Mouse (Mus musculus): ENCODE results near the gene Slc22a18. TPM values are rescaled to one million over a fixed set of nuclear protein-coding genes. Genes with fewer than 3 reads are reported as not detected.

The Slc22a18 gene
- 0.54 and 1.1 TPM in 2 replicates for polyA plus RNA-seq (2014; fragmentation: Nextera tagmentation; extraction: Ambion mirVana)

GRCm38 (mm10) chr7:143473347-143474101 is at the start of gene Slc22a18:
Gene Slc22a18, plus strand, starts transcription at chr7:143473736.
- Histone ChIP-seq H3K4me3 (ENCODE audit: control insufficient read depth in 1 of 2, insufficient read depth in 1 of 2, low read depth in 1 of 2, low read length in 2 of 2) (no peak within 1 kb of the TSS), H3K27me3 (ENCODE audit: control insufficient read depth, insufficient read depth, low read length) (no peaks in the 10 kb centered on the region), H3K9me3 (ENCODE audit: control insufficient read depth, low read length) (no peaks in the 10 kb centered on the region), H3K27ac (replicated peaks in 1 of 2; ENCODE audit: control insufficient read depth in 1 of 2, insufficient read depth in 1 of 2, low read depth in 2 of 2, low read length in 2 of 2) (no peak within 1 kb of the TSS), H3K36me3 (ENCODE audit: control insufficient read depth, insufficient read depth, low read length) (no peaks in the 10 kb centered on the region), H3K9ac (ENCODE audit: low read length) (no peak within 1 kb of the TSS), H3K4me1 (ENCODE audit: control insufficient read depth in 2 of 2, insufficient read depth in 2 of 2, low read length in 2 of 2) (peaks cover 0 to 4% of the 10 kb centered on the region in 2 experiments; a peak in 2 of 4 replicates), H3K4me2 (ENCODE audit: low read length) (no peak within 1 kb of the TSS)
- no peak for ATAC-seq (ENCODE audit: insufficient number of reproducible peaks, insufficient read depth, low FRiP score, low read depth)
- WGBS: 40% methylated on average over 4 of the region's 4 CpGs

- Histone ChIP-seq H3K36me3 (ENCODE audit: control insufficient read depth, insufficient read depth, low read length) (no peaks in the 10 kb centered on the region), H3K9me3 (ENCODE audit: control insufficient read depth, low read length) (no peaks in the 10 kb centered on the region), H3K9ac (ENCODE audit: low read length) (no peak overlapping the region), H3K4me2 (ENCODE audit: low read length) (no peak overlapping the region), H3K27me3 (ENCODE audit: control insufficient read depth, insufficient read depth, low read length) (no peaks in the 10 kb centered on the region), H3K4me1 (ENCODE audit: control insufficient read depth in 2 of 2, insufficient read depth in 2 of 2, low read length in 2 of 2) (peaks cover 6 to 7% of the 10 kb centered on the region in 2 experiments; a peak in 2 of 4 replicates), H3K4me3 (ENCODE audit: control insufficient read depth in 1 of 2, insufficient read depth in 1 of 2, low read depth in 1 of 2, low read length in 2 of 2) (no peak overlapping the region), H3K27ac (replicated peaks in 1 of 2; ENCODE audit: control insufficient read depth in 1 of 2, insufficient read depth in 1 of 2, low read depth in 2 of 2, low read length in 2 of 2) (no peak overlapping the region)
- 67% methylated on average over 23 of the region's 23 CpGs for WGBS
- ATAC-seq (ENCODE audit: insufficient number of reproducible peaks, insufficient read depth, low FRiP score, low read depth): no peak
Observed at GRCm38 (mm10) chr7:143428142-143428813, 45.3 kb upstream of the Slc22a18 start.

GRCm38 (mm10) chr7:143428814-143429499 is 44.6 kb upstream of the Slc22a18 start:
- Histone ChIP-seq H3K36me3 (ENCODE audit: control insufficient read depth, insufficient read depth, low read length) (no peaks in the 10 kb centered on the region), H3K4me1 (ENCODE audit: control insufficient read depth in 2 of 2, insufficient read depth in 2 of 2, low read length in 2 of 2) (peaks cover 6 to 7% of the 10 kb centered on the region in 2 experiments; a peak in 2 of 4 replicates), H3K27me3 (ENCODE audit: control insufficient read depth, insufficient read depth, low read length) (no peaks in the 10 kb centered on the region), H3K9me3 (ENCODE audit: control insufficient read depth, low read length) (no peaks in the 10 kb centered on the region), H3K4me3 (ENCODE audit: control insufficient read depth in 1 of 2, insufficient read depth in 1 of 2, low read depth in 1 of 2, low read length in 2 of 2) (no peak overlapping the region), H3K9ac (ENCODE audit: low read length) (no peak overlapping the region), H3K4me2 (ENCODE audit: low read length) (no peak overlapping the region), H3K27ac (replicated peaks in 1 of 2; ENCODE audit: control insufficient read depth in 1 of 2, insufficient read depth in 1 of 2, low read depth in 2 of 2, low read length in 2 of 2) (no peak overlapping the region)
- no peak for ATAC-seq (ENCODE audit: insufficient number of reproducible peaks, insufficient read depth, low FRiP score, low read depth)
- 56% methylated on average over 2 of the region's 2 CpGs for WGBS

- whole genome bisulfite sequencing: 75% methylated on average over 1 of the region's 1 CpGs
- no peak overlapping the region for H3K27ac ChIP-seq (replicated peaks in 1 of 2; ENCODE audit: control insufficient read depth in 1 of 2, insufficient read depth in 1 of 2, low read depth in 2 of 2, low read length in 2 of 2)
- H3K27me3 ChIP-seq (ENCODE audit: control insufficient read depth, insufficient read depth, low read length): no peaks in the 10 kb centered on the region; the same call in 1 of the 2 replicates
- no peak overlapping the region for H3K9ac ChIP-seq (ENCODE audit: low read length)
- H3K4me1 ChIP-seq (ENCODE audit: control insufficient read depth in 2 of 2, insufficient read depth in 2 of 2, low read length in 2 of 2): peaks cover 10 to 11% of the 10 kb centered on the region in 2 experiments; a peak in 2 of 4 replicates
- no peak overlapping the region for H3K4me2 ChIP-seq (ENCODE audit: low read length)
- no peak overlapping the region for H3K4me3 ChIP-seq (ENCODE audit: control insufficient read depth in 1 of 2, insufficient read depth in 1 of 2, low read depth in 1 of 2, low read length in 2 of 2)
- no peaks in the 10 kb centered on the region for H3K36me3 ChIP-seq (ENCODE audit: control insufficient read depth, insufficient read depth, low read length)
- ATAC-seq (ENCODE audit: insufficient number of reproducible peaks, insufficient read depth, low FRiP score, low read depth): no peak
- H3K9me3 ChIP-seq (ENCODE audit: control insufficient read depth, low read length): no peaks in the 10 kb centered on the region
Observed at GRCm38 (mm10) chr7:143432631-143433030, 40.9 kb upstream of the Slc22a18 start.

GRCm38 (mm10) chr7:143433331-143433730 is 40.2 kb upstream of the Slc22a18 start:
- Histone ChIP-seq H3K4me1 (ENCODE audit: control insufficient read depth in 2 of 2, insufficient read depth in 2 of 2, low read length in 2 of 2) (peaks cover 10 to 11% of the 10 kb centered on the region in 2 experiments; a peak in 3 of 4 replicates), H3K9ac (ENCODE audit: low read length) (no peak overlapping the region), H3K36me3 (ENCODE audit: control insufficient read depth, insufficient read depth, low read length) (no peaks in the 10 kb centered on the region), H3K27ac (replicated peaks in 1 of 2; ENCODE audit: control insufficient read depth in 1 of 2, insufficient read depth in 1 of 2, low read depth in 2 of 2, low read length in 2 of 2) (no peak overlapping the region), H3K4me2 (ENCODE audit: low read length) (no peak overlapping the region), H3K4me3 (ENCODE audit: control insufficient read depth in 1 of 2, insufficient read depth in 1 of 2, low read depth in 1 of 2, low read length in 2 of 2) (no peak overlapping the region), H3K9me3 (ENCODE audit: control insufficient read depth, low read length) (no peaks in the 10 kb centered on the region), H3K27me3 (ENCODE audit: control insufficient read depth, insufficient read depth, low read length) (no peaks in the 10 kb centered on the region; the same call in 1 of the 2 replicates)
- 88% methylated on average over 7 of the region's 7 CpGs for WGBS
- no peak for ATAC-seq (ENCODE audit: insufficient number of reproducible peaks, insufficient read depth, low FRiP score, low read depth)

GRCm38 (mm10) chr7:143437231-143437893 is 36.2 kb upstream of the Slc22a18 start:
- Histone ChIP-seq H3K36me3 (ENCODE audit: control insufficient read depth, insufficient read depth, low read length) (no peaks in the 10 kb centered on the region), H3K9me3 (ENCODE audit: control insufficient read depth, low read length) (no peaks in the 10 kb centered on the region), H3K4me1 (ENCODE audit: control insufficient read depth in 2 of 2, insufficient read depth in 2 of 2, low read length in 2 of 2) (peaks cover 9 to 10% of the 10 kb centered on the region in 2 experiments; a peak in 3 of 4 replicates), H3K27ac (replicated peaks in 1 of 2; ENCODE audit: control insufficient read depth in 1 of 2, insufficient read depth in 1 of 2, low read depth in 2 of 2, low read length in 2 of 2) (no peak overlapping the region), H3K9ac (ENCODE audit: low read length) (peak overlapping the region; percentile 84), H3K4me2 (ENCODE audit: low read length) (peak overlapping the region; percentile 88), H3K4me3 (ENCODE audit: control insufficient read depth in 1 of 2, insufficient read depth in 1 of 2, low read depth in 1 of 2, low read length in 2 of 2) (peak overlapping the region; percentile 51 to 53), H3K27me3 (ENCODE audit: control insufficient read depth, insufficient read depth, low read length) (no peaks in the 10 kb centered on the region; the same call in 1 of the 2 replicates)
- 19% methylated on average over 18 of the region's 18 CpGs for WGBS
- peak; percentile 36; the same call in 1 of the 2 replicates for ATAC-seq (ENCODE audit: insufficient number of reproducible peaks, insufficient read depth, low FRiP score, low read depth)

Data from heart, embryonic 14.5 days (tissue).